Mouse (Mus musculus) liver, adult 2 months (tissue): ENCODE measurements around the gene Zbed3. TPM values are rescaled to one million over a fixed set of nuclear protein-coding genes. Genes with fewer than 3 reads are reported as not detected.

ENCODE experiments used
- DNase-seq: peaks from one replicate; pipeline ENCODE4 v3.0.0-alpha.2; 2011; ENCODE audit warnings: low read depth, low spot score; ENCODE audit errors: extremely low read depth
- H3K27ac ChIP-seq: fragments of 200-500 bp; replicated peaks from 2 replicates; pipeline ENCODE4 v1.5.1; 2012; ENCODE audit warnings: low read depth, mild to moderate bottlenecking, control low read depth, inconsistent platforms, low read length; ENCODE audit not compliant: insufficient read depth
- H3K27me3 ChIP-seq: fragments of 200-500 bp; 2 replicates; pipeline ENCODE4 v1.6.1; 2012; ENCODE audit warnings: mild to moderate bottlenecking, moderate library complexity, low read length, inconsistent platforms; ENCODE audit not compliant: control insufficient read depth, insufficient read depth
- H3K36me3 ChIP-seq: fragments of 200-500 bp; 2 replicates; pipeline ENCODE4 v1.6.1; 2012; ENCODE audit warnings: low read length, inconsistent platforms; ENCODE audit not compliant: control insufficient read depth, insufficient read depth
- H3K4me1 ChIP-seq: fragments of 200-500 bp; 2 replicates; pipeline ENCODE4 v1.6.1; 2011; ENCODE audit warnings: low read length; ENCODE audit not compliant: control insufficient read depth, insufficient read depth
- H3K4me3 ChIP-seq: fragments of 200-500 bp; 2 replicates; pipeline ENCODE4 v1.5.1; 2011; ENCODE audit warnings: low read depth, mild to moderate bottlenecking, control low read depth, low read length, moderate library complexity; ENCODE audit not compliant: insufficient read depth
- H3K79me2 ChIP-seq: fragments of 200-500 bp; 2 replicates; pipeline ENCODE4 v1.6.1; 2012; ENCODE audit warnings: inconsistent platforms, mild to moderate bottlenecking, low read length, moderate library complexity; ENCODE audit not compliant: control insufficient read depth, insufficient read depth
- H3K9ac ChIP-seq: fragments of 200-500 bp; 2 replicates; pipeline ENCODE4 v1.6.1; 2012; ENCODE audit warnings: low read depth, mild to moderate bottlenecking, control low read depth, inconsistent platforms, low read length
- CTCF ChIP-seq: fragments of 200-500 bp; IDR thresholded peaks from 2 replicates; pipeline ENCODE4 v1.5.1; 2011; ENCODE audit warnings: low read depth, low read length, control low read depth
- POLR2A ChIP-seq: fragments of 200-500 bp; IDR thresholded peaks from 2 replicates; pipeline ENCODE4 v1.6.1; 2011; ENCODE audit warnings: low read length, control low read depth; ENCODE audit not compliant: insufficient read depth; ENCODE audit errors: extremely low read depth
- WGBS: fragments of 180-500 bp; shearing (Covaris S2); methylation state at CpG from one replicate; pipeline ENCODE4 v1.1.7; 2018; 5-methylcytosine and 5-hydroxymethylcytosine counted together
- polyA plus RNA-seq: library from polyadenylated mRNA; depleted of rRNA; stranded (reverse); fragments of >200 nt; gene quantifications from 2 replicates; pipeline ENCODE4 v1.2.3, GENCODE M21; 2012; rRNA removed
- total RNA-seq: library from RNA; depleted of rRNA; stranded (reverse); fragments of >200 nt; gene quantifications from 2 replicates; pipeline ENCODE4 v1.2.3, GENCODE M21; 2014; rRNA removed

Gene Zbed3
- total RNA-seq (1.1 and 1.9 TPM in 2 replicates), polyA plus RNA-seq (4.4 and 5.4 TPM in 2 replicates)

- Histone ChIP-seq H3K9ac (no peak within 1 kb of the TSS), H3K27me3 (no peaks in the 10 kb centered on the region), H3K79me2 (peaks cover 11% of the 10 kb centered on the region; the same call in 1 of the 2 replicates), H3K4me3 (peak within 1 kb of the TSS; percentile 97), H3K36me3 (no peaks in the 10 kb centered on the region), H3K27ac (no peak within 1 kb of the TSS), H3K4me1 (peaks cover 5% of the 10 kb centered on the region; the same call in 1 of the 2 replicates)
- TF ChIP-seq CTCF = no peak
- TF ChIP-seq POLR2A = no peak
- WGBS = 95% methylated on average over 6 of the region's 6 CpGs
- DNase-seq = no peak
Observed at GRCm38 (mm10) chr13:95323400-95323799, at the start of gene Zbed3. Gene Zbed3 (plus strand): TSS chr13:95323612.

- no peak overlapping the region for H3K27ac ChIP-seq
- H3K79me2 ChIP-seq = no peaks in the 10 kb centered on the region
- H3K36me3 ChIP-seq = no peaks in the 10 kb centered on the region
- peak; percentile 6 for DNase-seq
- WGBS = 57% methylated on average over 4 of the region's 4 CpGs
- TF ChIP-seq CTCF (no peak), POLR2A (no peak)
- no peaks in the 10 kb centered on the region; the same call in 1 of the 2 replicates for H3K4me1 ChIP-seq
- no peaks in the 10 kb centered on the region for H3K27me3 ChIP-seq
- H3K4me3 ChIP-seq = no peak overlapping the region
- no peak overlapping the region for H3K9ac ChIP-seq
Observed at GRCm38 (mm10) chr13:95278426-95279025, 44.9 kb upstream of the Zbed3 start.

GRCm38 (mm10) chr13:95281740-95282673 lies 41.4 kb upstream of the Zbed3 start:
- no peak for TF ChIP-seq POLR2A
- no peak for TF ChIP-seq CTCF
- WGBS = 50% methylated on average over 6 of the region's 7 CpGs
- peak; percentile 15 for DNase-seq
- no peak overlapping the region for H3K27ac ChIP-seq
- no peak overlapping the region for H3K9ac ChIP-seq
- H3K4me1 ChIP-seq = no peaks in the 10 kb centered on the region; the same call in 1 of the 2 replicates
- no peak overlapping the region for H3K4me3 ChIP-seq
- H3K79me2 ChIP-seq = no peaks in the 10 kb centered on the region
- H3K27me3 ChIP-seq = no peaks in the 10 kb centered on the region
- no peaks in the 10 kb centered on the region for H3K36me3 ChIP-seq

- Histone ChIP-seq H3K79me2 (no peaks in the 10 kb centered on the region), H3K4me3 (no peak overlapping the region), H3K4me1 (no peaks in the 10 kb centered on the region), H3K36me3 (no peaks in the 10 kb centered on the region), H3K9ac (no peak overlapping the region), H3K27ac (no peak overlapping the region), H3K27me3 (no peaks in the 10 kb centered on the region)
- DNase-seq = peak; percentile 29
- 4% methylated on average over 7 of the region's 7 CpGs for WGBS
- TF ChIP-seq CTCF (peak; percentile 81), POLR2A (no peak)
Observed at GRCm38 (mm10) chr13:95286989-95287388, 36.4 kb upstream of the Zbed3 start.

- DNase-seq = peak; percentile 2
- no peak overlapping the region for H3K27ac ChIP-seq
- no peak overlapping the region for H3K9ac ChIP-seq
- no peaks in the 10 kb centered on the region for H3K4me1 ChIP-seq
- H3K4me3 ChIP-seq = no peak overlapping the region
- H3K27me3 ChIP-seq = no peaks in the 10 kb centered on the region
- no peaks in the 10 kb centered on the region for H3K36me3 ChIP-seq
- no peak for TF ChIP-seq CTCF
- TF ChIP-seq POLR2A = no peak
- WGBS = 48% methylated on average over 7 of the region's 7 CpGs
- no peaks in the 10 kb centered on the region for H3K79me2 ChIP-seq
Observed at GRCm38 (mm10) chr13:95288027-95288426, 35.4 kb upstream of the Zbed3 start.

GRCm38 (mm10) chr13:95291983-95292382 lies 31.4 kb upstream of the Zbed3 start:
- H3K9ac ChIP-seq = no peak overlapping the region
- no peaks in the 10 kb centered on the region for H3K36me3 ChIP-seq
- no peaks in the 10 kb centered on the region for H3K79me2 ChIP-seq
- H3K27ac ChIP-seq = no peak overlapping the region
- no peak for TF ChIP-seq CTCF
- TF ChIP-seq POLR2A = no peak
- WGBS = 93% methylated on average over 4 of the region's 4 CpGs
- H3K4me1 ChIP-seq = no peaks in the 10 kb centered on the region
- DNase-seq = no peak
- no peak overlapping the region for H3K4me3 ChIP-seq
- H3K27me3 ChIP-seq = no peaks in the 10 kb centered on the region
